Mouse (Mus musculus) cortical plate, adult 2 months (tissue): ENCODE data around the gene Slfnl1.

Source experiments
- CTCF ChIP-seq: fragments of 200-500 bp; IDR thresholded peaks from 2 replicates; pipeline ENCODE4 v1.5.1; 2011; ENCODE audit warnings: mild to moderate bottlenecking, control low read depth, low read length; ENCODE audit not compliant: insufficient read depth; ENCODE audit errors: extremely low read depth
- POLR2A ChIP-seq: fragments of 200-500 bp; IDR thresholded peaks from 2 replicates; pipeline ENCODE4 v1.6.1; 2011; ENCODE audit warnings: mild to moderate bottlenecking, low read length, control low read depth; ENCODE audit not compliant: insufficient read depth; ENCODE audit errors: extremely low read depth

DNA sequence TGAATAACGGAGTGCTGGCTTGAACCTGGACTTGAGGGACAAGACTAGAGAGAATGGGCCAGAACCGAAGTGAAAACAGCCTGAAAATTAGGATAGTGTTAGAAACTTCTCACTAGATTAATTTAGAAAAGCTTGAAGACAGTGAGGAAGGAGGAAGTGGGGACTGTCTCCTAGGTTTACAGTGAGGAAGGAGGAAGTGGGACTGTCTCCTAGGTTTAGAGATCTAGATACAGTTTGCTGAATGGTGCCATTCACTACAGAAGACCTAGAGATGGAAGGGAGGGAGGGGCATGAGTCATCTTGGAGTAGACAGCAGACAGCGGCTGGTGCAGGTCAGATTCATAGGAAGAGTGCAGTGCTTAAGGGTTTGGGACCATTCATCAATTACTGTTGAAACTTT is 8.9 kb upstream of the Slfnl1 start:
- no peak for TF ChIP-seq POLR2A
- TF ChIP-seq CTCF, result no peak
